Mouse (Mus musculus) heart, postnatal 0 days (tissue): Measurements from ENCODE around the gene Atp13a5. TPM values are rescaled to one million over a fixed set of nuclear protein-coding genes. Genes with fewer than 3 reads are reported as not detected.

Experiments used
- ATAC-seq: fragments of 200-750 bp; cut with Nextera tagmentation; 2 replicates; pipeline ENCODE4 v1.8.0; 2017; ENCODE audit warnings: low read depth, moderate number of reproducible peaks, moderate library complexity; ENCODE audit not compliant: insufficient read depth
- DNase-seq: peaks from one replicate; pipeline ENCODE4 v3.0.0-alpha.2; 2016; ENCODE audit warnings: low spot score
- H3K27ac ChIP-seq: fragments of 300-500 bp; sonication (generic); 2 replicates; pipeline ENCODE4 v1.5.1; 2014; ENCODE audit warnings: low read depth, mild to moderate bottlenecking
- H3K27me3 ChIP-seq: fragments of 300-500 bp; sonication (generic); 2 replicates; pipeline ENCODE4 v1.6.1; 2014; ENCODE audit warnings: low read length, mixed read lengths; ENCODE audit not compliant: control insufficient read depth, insufficient read depth
- H3K36me3 ChIP-seq: fragments of 300-500 bp; sonication (generic); replicated peaks from 2 replicates; pipeline ENCODE4 v1.6.1; 2014; ENCODE audit warnings: low read length, mixed read lengths; ENCODE audit not compliant: control insufficient read depth, insufficient read depth
- H3K4me1 ChIP-seq: fragments of 300-500 bp; sonication (generic); 2 replicates; pipeline ENCODE4 v1.6.1; 2014; ENCODE audit warnings: antibody characterized with exemption; ENCODE audit not compliant: control insufficient read depth, insufficient read depth
- H3K4me2 ChIP-seq: fragments of 300-500 bp; sonication (generic); 2 replicates; pipeline ENCODE4 v1.6.1; 2014; ENCODE audit warnings: low read depth, mild to moderate bottlenecking, low read length, moderate library complexity
- H3K4me3 ChIP-seq: fragments of 300-500 bp; sonication (generic); 2 replicates; pipeline ENCODE4 v1.5.1; 2014; ENCODE audit warnings: low read depth, low read length
- H3K9ac ChIP-seq: fragments of 300-500 bp; sonication (generic); replicated peaks from 2 replicates; pipeline ENCODE4 v1.6.1; 2014; ENCODE audit warnings: low read depth, low read length, mixed read lengths
- H3K9me3 ChIP-seq: fragments of 300-500 bp; sonication (generic); replicated peaks from 2 replicates; pipeline ENCODE4 v1.6.1; 2016; ENCODE audit warnings: low read length; ENCODE audit not compliant: control insufficient read depth
- CTCF ChIP-seq: IDR thresholded peaks from 2 replicates; pipeline ENCODE4 v1.5.1; 2016; ENCODE audit warnings: antibody characterized with exemption, control low read depth, low read depth
- EP300 ChIP-seq: IDR thresholded peaks from 2 replicates; pipeline ENCODE4 v1.6.1; 2016; ENCODE audit warnings: antibody characterized with exemption, low read depth
- WGBS: fragments of 180-500 bp; shearing (Covaris S2); extraction: QIAGEN DNeasy Blood & Tissue Kit; methylation state at CpG from one replicate; pipeline ENCODE4 v1.1.7; 2014; 5-methylcytosine and 5-hydroxymethylcytosine counted together
- polyA plus RNA-seq: library from polyadenylated mRNA; unstranded; fragments of >200 nt; fragmentation: Nextera tagmentation; extraction: Ambion mirVana; gene quantifications from 2 replicates; pipeline ENCODE4 v1.2.1, GENCODE M21; 2015
- total RNA-seq: library from RNA; depleted of rRNA; stranded (reverse); fragments of >200 nt; gene quantifications from 2 replicates; pipeline ENCODE4 v1.2.3, GENCODE M21; 2014; ENCODE audit warnings: low replicate concordance

Atp13a5 gene
- total and polyA plus RNA-seq, 2 experiments from 2014 or later, result not detected

DNA sequence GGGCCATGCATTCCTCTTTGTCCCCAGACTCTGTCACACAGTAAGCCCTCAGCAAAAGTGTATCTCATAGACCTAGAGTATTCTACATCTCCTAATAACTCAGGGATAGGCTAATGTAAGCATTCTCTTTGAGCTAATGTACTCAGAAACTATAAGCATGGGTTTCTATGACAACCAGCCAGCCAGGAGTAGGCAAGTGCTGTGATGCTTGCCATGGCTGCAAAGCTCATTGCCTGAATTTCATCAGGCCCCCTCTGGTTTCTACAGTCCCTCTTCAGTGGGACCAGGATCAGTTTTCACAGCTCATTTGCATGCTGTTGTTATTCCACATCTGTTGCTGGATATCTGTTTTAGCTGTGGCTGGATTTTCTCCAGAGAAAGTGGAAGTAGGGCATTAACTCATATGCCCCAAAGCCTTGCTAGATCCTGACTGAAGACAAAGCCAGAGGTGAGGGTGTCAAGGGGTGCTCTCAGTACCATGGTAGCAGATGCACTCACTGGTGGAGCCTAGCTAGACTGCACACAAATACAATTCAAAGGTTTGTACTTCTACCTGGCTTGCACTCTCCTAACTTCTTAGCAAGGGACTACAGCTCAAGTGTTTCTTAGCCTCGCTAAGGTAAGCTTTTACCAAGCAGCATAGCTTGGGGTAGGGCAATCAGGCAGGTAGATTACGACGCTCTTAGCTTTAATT lies 47.0 kb downstream of the Atp13a5 start:
- TF ChIP-seq EP300 (no peak), CTCF (no peak)
- no peaks in the 10 kb centered on the region for H3K27me3 ChIP-seq
- ATAC-seq (no peak), DNase-seq (no peak)
- H3K9ac ChIP-seq, result no peak overlapping the region
- H3K27ac ChIP-seq, result no peak overlapping the region
- H3K36me3 ChIP-seq, result no peaks in the 10 kb centered on the region
- 83% methylated on average over 3 of the region's 3 CpGs for WGBS
- H3K4me1 ChIP-seq, result no peaks in the 10 kb centered on the region
- 0 out of 2 replicates have a peak, but pooled peaks cover 4% of the 10 kb centered on the region for H3K9me3 ChIP-seq
- H3K4me2 ChIP-seq, result no peak overlapping the region
- no peak overlapping the region for H3K4me3 ChIP-seq

DNA sequence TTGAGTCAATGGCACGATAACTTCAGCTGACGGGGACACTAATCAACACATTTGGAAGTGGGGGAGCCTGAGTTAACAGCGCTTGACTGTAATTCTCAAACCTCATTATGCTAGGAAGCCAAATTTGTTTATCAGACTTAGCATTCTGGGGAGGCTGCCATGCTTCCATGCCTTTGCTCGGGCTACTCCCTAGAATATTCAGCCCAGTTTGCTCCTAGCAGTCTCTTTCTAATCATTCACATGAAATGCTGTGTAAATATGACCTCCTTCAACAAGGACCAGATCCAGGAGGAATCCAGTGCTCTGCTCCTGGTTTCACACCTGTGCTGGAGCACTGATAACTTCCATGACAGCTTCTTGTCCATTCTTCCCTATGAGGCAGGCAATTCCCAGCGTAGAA lies 47.6 kb downstream of the Atp13a5 start:
- 0 out of 2 replicates have a peak, but pooled peaks cover 4% of the 10 kb centered on the region for H3K9me3 ChIP-seq
- H3K27ac ChIP-seq, result no peak overlapping the region
- H3K4me2 ChIP-seq, result peak overlapping the region; percentile 33; the same call in 1 of the 2 replicates
- no peak overlapping the region for H3K9ac ChIP-seq
- no peaks in the 10 kb centered on the region for H3K4me1 ChIP-seq
- 55% methylated on average over 5 of the region's 5 CpGs for WGBS
- DNase-seq (no peak), ATAC-seq (no peak)
- no peaks in the 10 kb centered on the region for H3K36me3 ChIP-seq
- TF ChIP-seq CTCF (no peak), EP300 (no peak)
- no peaks in the 10 kb centered on the region for H3K27me3 ChIP-seq
- H3K4me3 ChIP-seq, result no peak overlapping the region

DNA sequence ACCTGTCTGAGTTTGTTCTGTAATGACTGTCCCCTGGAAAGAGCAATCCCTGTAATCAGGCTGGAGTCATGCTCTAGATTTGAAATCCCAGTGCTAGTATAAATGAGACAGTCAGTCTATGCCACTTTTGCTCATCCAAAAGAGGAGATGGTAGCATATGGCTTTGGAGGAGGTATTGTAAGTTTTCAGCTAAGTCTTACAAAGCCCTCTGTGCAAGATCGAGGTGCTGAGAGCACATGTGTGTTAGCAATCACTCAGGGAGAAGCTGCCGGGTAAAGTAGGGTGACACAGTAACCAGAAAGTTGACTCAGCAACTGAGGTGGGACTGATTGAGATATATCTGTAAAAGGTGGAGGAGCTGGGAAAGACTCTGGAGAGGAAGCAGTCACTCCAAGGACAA lies 49.3 kb downstream of the Atp13a5 start:
- Histone ChIP-seq H3K27ac (no peak overlapping the region), H3K36me3 (no peaks in the 10 kb centered on the region), H3K9ac (no peak overlapping the region), H3K4me1 (no peaks in the 10 kb centered on the region), H3K4me3 (no peak overlapping the region), H3K9me3 (no peaks in the 10 kb centered on the region), H3K4me2 (no peak overlapping the region), H3K27me3 (no peaks in the 10 kb centered on the region)
- WGBS, result 67% methylated on average over 2 of the region's 2 CpGs
- DNase-seq (no peak), ATAC-seq (no peak)
- TF ChIP-seq EP300, result no peak
- no peak for TF ChIP-seq CTCF

DNA sequence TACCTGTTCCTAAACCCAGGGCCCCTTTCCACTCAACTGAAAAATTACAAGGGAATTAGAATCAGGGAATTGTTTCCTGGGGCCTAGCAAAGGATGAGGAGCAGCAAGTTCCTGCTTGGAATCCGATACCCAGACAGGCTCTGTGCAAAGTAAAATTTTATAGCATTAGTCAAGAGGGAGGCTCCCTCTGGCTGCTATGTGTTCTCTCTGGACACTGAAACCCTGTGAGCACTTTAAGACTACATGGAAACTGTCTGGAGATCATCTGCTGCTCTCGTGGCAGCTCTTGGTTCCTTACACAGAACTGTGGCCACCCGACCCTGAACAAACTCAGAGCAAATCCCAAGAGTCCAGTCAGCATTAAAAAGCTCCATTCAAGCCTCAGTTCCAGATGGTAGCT lies 50.6 kb downstream of the Atp13a5 start:
- H3K4me2 ChIP-seq, result no peak overlapping the region
- ATAC-seq (no peak), DNase-seq (no peak)
- no peaks in the 10 kb centered on the region for H3K4me1 ChIP-seq
- no peaks in the 10 kb centered on the region for H3K27me3 ChIP-seq
- H3K36me3 ChIP-seq, result no peaks in the 10 kb centered on the region
- no peak for TF ChIP-seq EP300
- TF ChIP-seq CTCF, result no peak
- WGBS, result 59% methylated on average over 3 of the region's 3 CpGs
- H3K9ac ChIP-seq, result no peak overlapping the region
- no peak overlapping the region for H3K27ac ChIP-seq
- no peaks in the 10 kb centered on the region for H3K9me3 ChIP-seq
- H3K4me3 ChIP-seq, result no peak overlapping the region

DNA sequence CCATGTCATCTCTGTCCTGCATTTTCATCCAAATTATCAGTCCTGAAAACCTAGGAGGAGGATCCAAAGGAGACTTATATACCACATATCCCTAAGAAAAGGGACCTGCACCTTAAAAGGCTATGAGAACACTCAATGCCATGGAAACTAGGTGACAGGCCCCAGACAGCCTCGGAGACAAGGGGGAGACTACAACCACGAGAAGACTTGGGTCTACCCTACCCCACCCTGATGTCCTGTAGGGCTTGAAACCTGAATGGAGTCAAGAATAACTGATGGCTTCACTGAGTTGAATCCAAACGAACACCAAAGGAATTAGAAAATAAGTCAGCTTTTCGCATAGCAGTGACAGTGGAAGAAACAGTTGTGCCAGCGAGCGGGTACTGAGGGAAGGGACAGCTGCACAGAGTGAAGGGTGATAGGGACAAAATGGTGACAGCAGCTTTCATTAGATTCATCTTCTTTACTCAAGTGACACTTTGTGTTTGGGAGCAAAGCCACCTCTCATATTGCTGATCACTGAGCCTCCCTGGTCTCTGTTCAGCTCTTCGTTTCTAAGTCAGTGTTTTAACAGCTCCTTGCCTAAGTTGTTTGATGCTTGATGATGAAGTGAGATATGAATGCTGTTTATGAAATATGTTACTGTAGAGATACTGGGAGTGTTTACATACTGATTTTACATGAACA lies 53.2 kb downstream of the Atp13a5 start:
- Histone ChIP-seq H3K4me2 (no peak overlapping the region), H3K27me3 (no peaks in the 10 kb centered on the region), H3K9me3 (no peaks in the 10 kb centered on the region), H3K4me3 (no peak overlapping the region), H3K27ac (no peak overlapping the region), H3K9ac (no peak overlapping the region), H3K4me1 (no peaks in the 10 kb centered on the region), H3K36me3 (no peaks in the 10 kb centered on the region)
- 79% methylated on average over 7 of the region's 7 CpGs for WGBS
- no peak for DNase-seq
- TF ChIP-seq CTCF (no peak), EP300 (no peak)
- ATAC-seq, result no peak

DNA sequence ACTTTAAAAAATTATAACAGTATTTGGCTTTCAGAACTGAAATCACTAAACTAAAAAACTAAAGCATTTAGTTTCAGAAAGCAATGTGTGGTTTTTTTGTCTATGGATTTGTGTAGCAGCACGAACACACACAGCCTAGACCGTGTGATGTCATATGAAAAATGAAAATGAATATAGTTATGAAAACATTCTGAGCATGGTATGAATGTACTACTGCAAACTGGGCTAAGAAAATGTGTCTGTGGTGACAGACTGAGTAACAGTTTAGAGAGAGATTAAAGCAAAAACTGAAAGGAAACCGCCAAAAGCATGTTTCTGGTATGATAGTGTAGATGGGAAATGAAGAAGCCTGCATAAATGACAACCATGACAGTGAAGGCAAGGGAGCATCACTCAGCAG lies 57.8 kb downstream of the Atp13a5 start:
- Histone ChIP-seq H3K9ac (no peak overlapping the region), H3K27me3 (no peaks in the 10 kb centered on the region), H3K4me2 (no peak overlapping the region), H3K27ac (no peak overlapping the region), H3K4me1 (no peaks in the 10 kb centered on the region), H3K36me3 (no peaks in the 10 kb centered on the region), H3K9me3 (no peaks in the 10 kb centered on the region; the same call in 1 of the 2 replicates), H3K4me3 (no peak overlapping the region)
- ATAC-seq, result no peak
- WGBS, result 69% methylated on average over 3 of the region's 3 CpGs
- no peak for DNase-seq
- TF ChIP-seq EP300 (no peak), CTCF (no peak)
